Mouse (Mus musculus) v-Abl transformed pro-B cells (cell line): Measurements from ENCODE around the gene Rab11fip2.

Experiments
- in situ Hi-C, 2 experiments: fragments of 400-800 bp; cut with MboI; formaldehyde crosslinking; loops; one replicate each; pipeline ENCODE4 v1.15.1; 2025; ENCODE audit not compliant: unreplicated experiment in 2 of 2

Gene Rab11fip2

DNA sequence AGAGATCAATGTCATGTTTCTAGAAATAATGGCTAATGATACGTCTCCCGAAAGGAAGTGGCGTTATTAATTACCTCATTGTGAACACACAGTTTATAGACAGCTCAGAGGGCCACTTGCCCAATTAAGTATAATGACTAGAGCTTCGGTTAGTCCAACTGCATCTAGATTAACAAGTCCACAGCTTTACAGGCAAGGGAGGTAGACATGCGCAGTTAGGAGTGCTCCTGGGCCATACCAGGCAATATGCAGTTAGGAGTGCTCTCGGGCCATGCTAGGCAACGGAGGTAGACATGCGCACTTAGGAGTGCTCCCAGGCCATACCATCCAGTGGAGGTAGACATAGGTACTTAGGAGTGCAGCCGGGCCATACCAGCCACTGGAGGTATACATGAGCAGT, 76.8 kb downstream of the Rab11fip2 start:
- in situ Hi-C loops = no loop called here

DNA sequence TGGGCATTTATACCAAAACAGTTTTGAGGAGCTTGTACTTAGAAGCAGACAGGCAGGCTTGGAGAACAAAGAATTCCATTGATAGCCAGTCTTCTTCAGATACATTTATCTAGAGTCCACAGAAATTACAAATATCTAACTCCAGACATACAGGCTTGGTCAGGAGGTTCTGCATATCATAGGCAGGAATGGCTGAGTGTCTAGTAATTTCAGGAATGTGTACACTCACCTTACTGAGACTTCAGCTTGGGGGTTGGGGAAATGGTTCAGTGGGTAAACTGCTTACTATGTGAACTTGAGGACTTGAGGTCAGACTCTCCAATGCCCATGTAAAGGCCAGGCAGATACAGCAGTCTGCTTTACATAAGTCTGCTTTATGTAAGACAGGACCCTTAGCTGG, 81.0 kb downstream of the Rab11fip2 start:
- in situ Hi-C loops = no loop called here

DNA sequence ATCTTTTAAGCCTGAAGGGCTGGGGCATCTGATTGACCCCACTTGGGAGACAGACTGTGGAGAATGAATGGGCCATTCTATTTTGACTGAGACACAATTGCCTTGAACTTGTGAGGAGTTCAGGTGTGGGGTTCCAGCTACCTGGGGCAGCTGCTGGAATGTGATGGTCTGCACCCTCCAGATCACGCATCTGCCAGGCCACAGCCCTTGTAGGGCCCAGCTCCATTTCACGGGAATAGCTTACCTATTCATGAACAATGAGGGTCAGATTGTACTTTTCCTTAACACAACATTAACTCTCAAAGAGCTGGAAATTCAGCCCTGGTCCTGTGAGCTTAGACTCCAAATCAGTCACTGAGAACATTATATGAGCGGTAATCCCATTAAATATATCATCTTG, 82.7 kb downstream of the Rab11fip2 start:
- in situ Hi-C loops = no loop called here

DNA sequence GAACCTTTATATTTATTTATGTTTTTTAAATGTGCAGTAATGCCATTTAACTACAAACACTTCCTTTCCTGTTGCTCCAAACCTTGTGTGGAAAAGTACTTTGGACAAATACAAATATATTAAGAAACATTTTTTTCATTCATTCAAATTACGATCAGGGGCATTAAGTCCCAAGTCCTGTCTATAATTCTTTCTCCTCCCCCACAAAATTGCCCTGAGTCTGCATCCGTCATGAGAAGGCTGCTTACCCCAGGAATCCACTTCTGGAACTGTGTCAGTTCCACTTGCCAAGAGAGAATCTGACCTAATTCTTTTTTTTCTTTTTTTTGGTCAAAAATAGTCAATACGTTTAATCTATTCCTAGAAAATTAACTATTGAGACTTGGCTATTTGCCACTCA, 90.4 kb downstream of the Rab11fip2 start:
- in situ Hi-C loops = no loop called here
